Mouse (Mus musculus): Measurements from ENCODE around the gene Zdhhc14. TPM values are rescaled to one million over a fixed set of nuclear protein-coding genes. Genes with fewer than 3 reads are reported as not detected.
A peak's percentile ranks its signal among the peaks of the same experiment; 100 is the strongest.

The Zdhhc14 gene
- polyA plus RNA-seq, 1 experiment from 2014 or later = 1.6 TPM

- no peaks in the 10 kb centered on the region for H3K36me3 ChIP-seq (ENCODE audit: insufficient read depth)
- no peaks in the 10 kb centered on the region for H3K27me3 ChIP-seq (ENCODE audit: insufficient read depth, low read length)
- no peak for ATAC-seq (ENCODE audit: insufficient read depth)
- WGBS = 44% methylated on average over 8 of the region's 8 CpGs
- no peaks in the 10 kb centered on the region for H3K9me3 ChIP-seq (ENCODE audit: low read depth, low read length)
- no peak for TF ChIP-seq CTCF (IDR thresholded peaks at IDR 0.05; ENCODE audit: low read depth)
- no peak overlapping the region for H3K4me2 ChIP-seq
- no peak overlapping the region for H3K4me3 ChIP-seq (ENCODE audit: low read depth, low read length)
- no peak overlapping the region for H3K9ac ChIP-seq
- H3K4me1 ChIP-seq (ENCODE audit: insufficient read depth) = no peaks in the 10 kb centered on the region
- H3K27ac ChIP-seq (ENCODE audit: low read depth) = no peak overlapping the region
- DNase-seq = no peak
Observed at GRCm38 (mm10) chr17:5600505-5601027, 108.2 kb downstream of the Zdhhc14 start.

GRCm38 (mm10) chr17:5601953-5602352 is 109.6 kb downstream of the Zdhhc14 start:
- Histone ChIP-seq H3K9ac (no peak overlapping the region), H3K27ac (ENCODE audit: low read depth) (no peak overlapping the region), H3K9me3 (ENCODE audit: low read depth, low read length) (no peaks in the 10 kb centered on the region), H3K4me2 (no peak overlapping the region), H3K36me3 (ENCODE audit: insufficient read depth) (no peaks in the 10 kb centered on the region), H3K4me3 (ENCODE audit: low read depth, low read length) (no peak overlapping the region), H3K4me1 (ENCODE audit: insufficient read depth) (peaks cover 4% of the 10 kb centered on the region; the same call in 1 of the 2 replicates), H3K27me3 (ENCODE audit: insufficient read depth, low read length) (no peaks in the 10 kb centered on the region)
- DNase-seq = no peak
- TF ChIP-seq CTCF (IDR thresholded peaks at IDR 0.05; ENCODE audit: low read depth) = no peak
- no peak for ATAC-seq (ENCODE audit: insufficient read depth)
- WGBS = 79% methylated on average over 6 of the region's 6 CpGs

GRCm38 (mm10) chr17:5606151-5606591 is 113.8 kb downstream of the Zdhhc14 start:
- 53% methylated on average over 8 of the region's 8 CpGs for WGBS
- Histone ChIP-seq H3K4me1 (ENCODE audit: insufficient read depth) (peaks cover 4% of the 10 kb centered on the region; the same call in 1 of the 2 replicates), H3K9me3 (ENCODE audit: low read depth, low read length) (no peaks in the 10 kb centered on the region), H3K27ac (ENCODE audit: low read depth) (no peak overlapping the region), H3K36me3 (ENCODE audit: insufficient read depth) (no peaks in the 10 kb centered on the region), H3K27me3 (ENCODE audit: insufficient read depth, low read length) (no peaks in the 10 kb centered on the region), H3K4me3 (ENCODE audit: low read depth, low read length) (no peak overlapping the region), H3K4me2 (no peak overlapping the region), H3K9ac (no peak overlapping the region)
- ATAC-seq (ENCODE audit: insufficient read depth) (no peak), DNase-seq (no peak)
- TF ChIP-seq CTCF (IDR thresholded peaks at IDR 0.05; ENCODE audit: low read depth) = no peak

GRCm38 (mm10) chr17:5607352-5607751 is 115.0 kb downstream of the Zdhhc14 start:
- TF ChIP-seq CTCF (IDR thresholded peaks at IDR 0.05; ENCODE audit: low read depth) = no peak
- Histone ChIP-seq H3K9me3 (ENCODE audit: low read depth, low read length) (no peaks in the 10 kb centered on the region), H3K4me1 (ENCODE audit: insufficient read depth) (peaks cover 4% of the 10 kb centered on the region; the same call in 1 of the 2 replicates), H3K4me3 (ENCODE audit: low read depth, low read length) (no peak overlapping the region), H3K9ac (no peak overlapping the region), H3K36me3 (ENCODE audit: insufficient read depth) (no peaks in the 10 kb centered on the region), H3K27me3 (ENCODE audit: insufficient read depth, low read length) (no peaks in the 10 kb centered on the region), H3K27ac (ENCODE audit: low read depth) (no peak overlapping the region), H3K4me2 (no peak overlapping the region)
- WGBS = 82% methylated on average over 7 of the region's 7 CpGs
- ATAC-seq (ENCODE audit: insufficient read depth) = no peak
- no peak for DNase-seq

GRCm38 (mm10) chr17:5609875-5610552 is 117.7 kb downstream of the Zdhhc14 start:
- no peak for TF ChIP-seq CTCF (IDR thresholded peaks at IDR 0.05; ENCODE audit: low read depth)
- Histone ChIP-seq H3K9me3 (ENCODE audit: low read depth, low read length) (no peaks in the 10 kb centered on the region), H3K4me2 (no peak overlapping the region), H3K4me3 (ENCODE audit: low read depth, low read length) (no peak overlapping the region), H3K36me3 (ENCODE audit: insufficient read depth) (no peaks in the 10 kb centered on the region), H3K27me3 (ENCODE audit: insufficient read depth, low read length) (no peaks in the 10 kb centered on the region), H3K9ac (no peak overlapping the region), H3K4me1 (ENCODE audit: insufficient read depth) (peaks cover 10% of the 10 kb centered on the region; the same call in 1 of the 2 replicates), H3K27ac (ENCODE audit: low read depth) (no peak overlapping the region)
- ATAC-seq (ENCODE audit: insufficient read depth) = no peak
- DNase-seq = no peak
- WGBS = 64% methylated on average over 4 of the region's 4 CpGs

- WGBS = 61% methylated on average over 4 of the region's 4 CpGs
- H3K27ac ChIP-seq (ENCODE audit: low read depth) = no peak overlapping the region
- ATAC-seq (ENCODE audit: insufficient read depth) (no peak), DNase-seq (no peak)
- H3K4me2 ChIP-seq = no peak overlapping the region
- no peak overlapping the region for H3K4me3 ChIP-seq (ENCODE audit: low read depth, low read length)
- no peaks in the 10 kb centered on the region for H3K27me3 ChIP-seq (ENCODE audit: insufficient read depth, low read length)
- no peak for TF ChIP-seq CTCF (IDR thresholded peaks at IDR 0.05; ENCODE audit: low read depth)
- H3K36me3 ChIP-seq (ENCODE audit: insufficient read depth) = no peaks in the 10 kb centered on the region
- 0 out of 2 replicates have a peak, but pooled peaks cover 10% of the 10 kb centered on the region for H3K4me1 ChIP-seq (ENCODE audit: insufficient read depth)
- no peak overlapping the region for H3K9ac ChIP-seq
- no peaks in the 10 kb centered on the region for H3K9me3 ChIP-seq (ENCODE audit: low read depth, low read length)
Observed at GRCm38 (mm10) chr17:5612236-5612635, 119.9 kb downstream of the Zdhhc14 start.

- Histone ChIP-seq H3K27ac (ENCODE audit: low read depth) (no peak overlapping the region), H3K9ac (no peak overlapping the region), H3K4me1 (ENCODE audit: insufficient read depth) (0 out of 2 replicates have a peak, but pooled peaks cover 10% of the 10 kb centered on the region), H3K9me3 (ENCODE audit: low read depth, low read length) (no peaks in the 10 kb centered on the region), H3K27me3 (ENCODE audit: insufficient read depth, low read length) (no peaks in the 10 kb centered on the region), H3K4me3 (ENCODE audit: low read depth, low read length) (no peak overlapping the region), H3K4me2 (0 out of 2 replicates have a peak overlapping the region, but pooled peaks have one; percentile 7), H3K36me3 (ENCODE audit: insufficient read depth) (no peaks in the 10 kb centered on the region)
- WGBS = 45% methylated on average over 9 of the region's 9 CpGs
- DNase-seq = peak; percentile 49
- TF ChIP-seq CTCF (IDR thresholded peaks at IDR 0.05; ENCODE audit: low read depth) = no peak
- peak; percentile 58; the same call in 1 of the 2 replicates for ATAC-seq (ENCODE audit: insufficient read depth)
Observed at GRCm38 (mm10) chr17:5614771-5615318, 122.5 kb downstream of the Zdhhc14 start.

All from lung, embryonic 14.5 days (tissue).